Mouse (Mus musculus) kidney, adult 2 months (tissue): ENCODE results near the gene Rsl1d1.

Source experiments
- CTCF ChIP-seq: fragments of 200-500 bp; conservative IDR thresholded peaks from 2 replicates; pipeline ENCODE4 v1.5.1; 2011; ENCODE audit warnings: low read depth, mild to moderate bottlenecking, control low read depth, low read length, moderate library complexity, mixed read lengths; ENCODE audit not compliant: insufficient read depth, insufficient read length
- POLR2A ChIP-seq: fragments of 200-500 bp; IDR thresholded peaks from one replicate; pipeline ENCODE4 v1.6.1; 2011; ENCODE audit warnings: low read depth, low read length, control low read depth

GRCm38 (mm10) chr16:11164695-11165255 is 38.4 kb downstream of the Rsl1d1 start:
- TF ChIP-seq CTCF (no peak), POLR2A (no peak)
